Mouse (Mus musculus) urinary bladder, postnatal 14 days (tissue): ENCODE results near the gene Hist1h3c.
"Not testable (repeated sequence)": the region's sequence is repeated elsewhere in the genome, so short reads cannot be mapped to it uniquely, and the experiment has no call there.

Source experiments
- DNase-seq: peaks from one replicate; pipeline ENCODE4 v3.0.0; 2021; ENCODE audit warnings: low spot score

Gene Hist1h3c

DNA sequence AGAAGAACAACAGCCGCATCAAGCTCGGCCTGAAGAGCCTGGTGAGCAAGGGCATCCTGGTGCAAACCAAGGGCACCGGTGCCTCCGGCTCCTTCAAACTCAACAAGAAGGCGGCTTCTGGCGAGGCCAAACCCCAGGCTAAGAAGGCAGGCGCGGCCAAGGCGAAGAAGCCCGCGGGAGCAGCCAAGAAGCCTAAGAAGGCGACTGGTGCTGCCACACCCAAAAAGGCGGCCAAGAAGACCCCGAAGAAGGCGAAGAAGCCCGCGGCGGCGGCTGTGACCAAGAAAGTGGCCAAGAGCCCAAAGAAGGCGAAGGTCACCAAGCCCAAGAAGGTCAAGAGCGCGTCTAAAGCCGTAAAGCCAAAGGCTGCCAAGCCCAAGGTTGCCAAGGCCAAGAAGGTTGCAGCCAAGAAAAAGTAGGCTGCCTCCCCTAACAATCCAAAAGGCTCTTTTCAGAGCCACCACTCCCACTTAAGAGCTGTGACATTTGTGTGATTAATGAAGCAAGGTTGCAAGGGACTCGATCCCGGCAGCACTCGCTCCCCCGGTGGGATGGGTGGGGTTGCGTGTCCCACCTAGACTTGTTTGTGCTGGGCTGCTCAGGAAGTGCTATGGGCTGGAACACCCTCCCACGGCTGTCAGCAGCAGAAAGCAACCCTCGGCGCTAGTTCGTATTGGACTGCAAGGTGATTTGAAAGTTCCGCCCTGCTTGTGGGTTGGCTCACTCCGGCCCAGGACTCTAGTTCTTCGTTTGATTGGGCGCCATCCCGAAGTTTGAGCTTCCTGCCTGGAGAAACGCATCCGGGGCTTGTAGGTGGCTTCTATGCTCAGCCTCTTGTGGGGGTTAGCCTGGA lies 6.1 kb downstream of the Hist1h3c start:
- peak; percentile 94 for DNase-seq

DNA sequence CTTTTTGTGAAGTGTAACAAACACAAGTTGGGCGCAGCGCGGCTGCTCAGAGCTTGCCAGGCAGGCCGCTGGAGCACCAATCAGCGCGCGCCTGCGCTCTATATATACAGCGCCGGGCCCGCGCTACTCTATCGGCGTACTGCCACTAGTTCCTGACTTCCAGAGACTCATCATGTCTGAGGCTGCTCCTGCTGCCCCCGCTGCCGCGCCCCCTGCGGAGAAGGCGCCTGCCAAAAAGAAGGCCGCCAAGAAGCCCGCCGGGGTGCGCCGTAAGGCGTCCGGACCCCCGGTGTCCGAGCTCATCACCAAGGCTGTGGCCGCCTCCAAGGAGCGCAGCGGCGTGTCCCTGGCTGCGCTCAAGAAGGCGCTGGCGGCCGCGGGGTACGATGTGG lies 6.7 kb downstream of the Hist1h3c start, which contains the start of gene Hist1h1c:
TSS of gene Hist1h1c (plus strand) at position 132 of the 392 bp plus-strand sequence.
- DNase-seq = peak; percentile 92

DNA sequence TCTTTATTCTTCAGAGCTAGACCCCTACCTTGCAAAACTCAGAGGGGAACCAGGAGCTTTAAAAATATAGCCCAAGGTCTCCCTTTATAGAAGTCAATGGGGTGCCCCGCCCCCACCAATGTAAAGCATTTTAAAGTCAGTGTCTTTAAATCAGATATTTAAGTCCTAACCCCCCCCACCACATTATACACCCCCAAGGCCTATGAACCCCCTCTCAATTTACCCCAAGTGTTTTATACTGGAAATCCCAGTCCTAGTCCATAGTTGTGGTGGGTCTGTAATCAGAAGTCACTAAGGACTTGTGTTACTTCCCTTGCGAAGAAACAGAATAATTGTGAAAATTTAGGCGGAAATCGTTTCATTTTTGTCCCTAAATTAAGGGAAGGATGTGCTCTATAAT lies 7.4 kb downstream of the Hist1h3c start:
- no peak for DNase-seq

DNA sequence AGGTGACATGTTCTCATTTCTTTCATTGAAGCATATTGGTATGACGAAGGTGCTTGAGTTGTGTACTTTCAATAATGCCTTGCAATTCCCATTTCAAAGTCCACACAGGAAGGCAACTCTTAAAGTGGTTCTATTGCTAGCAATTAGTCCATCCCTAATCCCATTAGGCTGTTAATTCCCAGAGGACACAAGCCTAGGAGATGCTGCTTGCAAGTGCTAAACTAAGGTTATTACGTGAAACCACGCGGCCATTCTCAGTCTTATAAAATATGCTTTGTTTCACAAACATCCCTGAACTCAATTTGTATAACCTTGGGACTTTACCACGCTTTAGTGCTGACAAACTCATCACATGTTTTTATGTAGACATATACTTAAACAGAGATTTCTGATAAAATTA lies 8.3 kb downstream of the Hist1h3c start:
- no peak for DNase-seq

DNA sequence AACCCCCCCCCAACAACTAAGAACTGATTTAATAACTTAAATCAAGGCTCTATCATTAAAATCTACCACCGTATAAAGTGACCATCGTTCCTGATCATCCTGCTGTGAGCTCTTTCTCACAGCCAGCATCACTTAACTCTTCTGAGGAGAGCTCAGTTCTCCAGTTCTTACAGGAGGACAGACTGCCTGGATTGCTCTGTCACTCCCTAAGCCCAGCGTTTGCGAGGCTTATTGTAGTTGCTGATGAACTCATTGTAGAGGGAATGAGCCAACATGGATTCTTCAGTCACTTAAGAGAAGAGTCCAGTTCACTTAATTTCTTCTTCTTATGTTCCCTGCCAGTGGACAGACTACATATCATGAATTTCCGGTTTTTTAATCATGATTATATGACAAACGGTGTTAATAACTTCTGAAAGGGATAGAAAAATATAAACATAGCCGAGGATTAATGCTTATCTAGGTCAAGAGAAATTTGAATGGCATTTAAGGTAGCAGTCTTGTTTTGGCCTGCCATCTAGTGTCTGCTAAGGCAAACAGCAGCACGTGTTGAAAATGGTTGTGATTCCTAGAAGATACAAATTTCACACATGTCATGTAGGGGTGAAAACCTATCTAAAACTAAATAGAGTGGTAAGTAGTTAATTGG lies 13.1 kb downstream of the Hist1h3c start:
- DNase-seq = no peak

DNA sequence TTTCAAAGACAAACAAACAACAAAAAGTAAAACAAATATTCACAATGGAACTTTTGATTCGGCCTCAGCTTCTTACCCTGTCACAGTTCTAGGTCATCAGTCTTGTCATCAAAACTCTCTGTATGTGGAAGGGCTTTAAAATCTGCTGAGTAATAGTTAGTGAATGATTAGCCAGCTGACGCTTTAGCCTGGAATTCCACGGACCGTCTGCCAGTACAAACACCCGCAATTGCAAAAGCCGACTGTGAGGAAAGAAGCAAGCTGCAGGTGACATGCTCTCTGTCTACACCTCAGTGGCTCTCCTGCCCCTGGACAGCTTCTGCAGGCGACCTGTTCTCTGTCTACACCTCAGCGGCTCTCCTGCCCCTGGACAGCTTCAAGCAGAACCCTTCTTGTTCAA lies 14.9 kb downstream of the Hist1h3c start:
- DNase-seq = peak; percentile 39

DNA sequence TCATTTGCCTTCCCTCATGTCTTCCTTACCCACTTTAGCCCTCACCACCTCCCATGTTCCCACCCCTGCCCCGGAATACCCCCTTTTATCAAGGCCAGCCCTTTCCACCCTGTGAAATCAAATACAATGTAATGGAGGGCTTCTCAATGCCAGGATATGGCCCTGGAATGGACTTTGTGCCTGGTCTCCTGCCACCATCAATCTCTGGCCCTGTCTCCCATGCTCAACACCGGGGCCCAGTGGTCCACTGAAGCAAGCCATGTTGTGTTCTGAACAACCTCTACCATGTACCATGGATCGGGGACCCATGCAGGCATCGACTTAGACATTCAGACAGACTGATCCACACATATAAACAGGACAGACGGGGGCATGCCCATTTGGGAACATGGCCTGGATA lies 15.7 kb downstream of the Hist1h3c start:
- no peak for DNase-seq

DNA sequence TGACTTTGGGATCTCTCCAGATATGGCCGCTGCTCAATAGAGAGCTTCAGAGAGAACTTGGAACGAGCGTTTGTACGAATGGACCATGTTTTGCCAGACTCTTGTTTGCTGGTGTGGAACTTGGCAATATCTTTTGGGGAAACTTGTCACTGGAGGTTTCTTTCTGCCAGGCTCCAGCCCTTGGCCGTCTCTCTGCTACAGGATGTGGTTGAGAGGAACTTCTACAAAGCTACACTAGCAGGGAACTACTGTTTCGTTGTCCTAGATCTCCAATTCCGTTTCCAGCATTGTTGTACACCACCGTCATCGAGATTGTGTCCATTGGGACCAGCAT lies 16.2 kb downstream of the Hist1h3c start:
- DNase-seq = no peak

DNA sequence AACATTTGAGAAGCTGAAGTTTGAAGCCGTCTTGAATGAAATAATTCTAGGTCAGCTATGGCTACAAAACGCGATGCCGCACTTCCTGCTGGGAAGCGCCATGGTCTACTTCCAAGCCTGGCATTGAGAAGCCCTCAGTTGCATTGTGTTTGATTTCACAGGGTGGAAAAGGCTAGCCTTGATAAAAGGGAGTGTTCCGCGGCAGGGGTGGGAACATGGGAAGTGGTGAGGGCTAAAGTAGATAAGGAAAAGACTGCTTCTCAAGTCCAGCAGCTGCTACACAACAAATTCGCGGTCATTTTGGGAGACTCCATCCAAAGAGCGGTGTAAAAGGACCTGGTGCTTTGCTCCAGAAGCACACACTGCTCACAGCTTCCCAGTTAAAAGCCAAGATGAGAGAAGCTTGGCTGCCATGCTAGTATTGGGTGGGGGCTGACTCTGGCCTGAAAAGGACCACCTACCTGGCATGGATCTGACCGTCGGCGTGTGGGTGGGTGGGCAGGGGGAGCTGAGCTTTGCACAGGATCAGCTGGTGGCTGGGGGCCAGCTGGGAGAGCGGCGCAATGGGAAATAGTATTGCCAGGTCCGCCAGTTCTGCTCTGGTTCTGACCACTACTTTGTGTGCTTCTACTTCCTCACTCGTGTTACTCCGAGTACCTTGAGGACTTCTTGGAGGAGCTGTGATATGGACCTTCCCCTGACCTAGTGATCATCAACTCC lies 16.8 kb downstream of the Hist1h3c start:
- DNase-seq = no peak

DNA sequence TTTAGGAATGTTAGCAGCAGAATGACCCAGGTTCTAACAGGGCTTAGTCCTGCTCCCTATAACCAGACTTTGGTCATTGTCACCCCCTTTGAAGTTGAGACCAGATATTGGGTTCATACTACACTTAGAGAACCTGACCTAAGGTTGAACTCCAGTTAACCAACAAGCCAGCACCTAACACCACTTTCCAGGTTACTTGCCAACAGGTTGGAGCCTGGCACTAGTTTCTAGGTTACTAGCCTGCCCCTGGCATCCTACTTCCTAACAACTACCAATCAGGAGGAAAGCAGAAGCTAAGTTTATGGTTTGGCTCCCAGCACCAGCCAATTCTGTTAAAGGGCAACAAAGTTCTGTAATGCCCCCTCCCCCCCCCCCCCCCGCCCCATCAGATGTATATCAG lies 20.2 kb downstream of the Hist1h3c start:
- DNase-seq = no peak

DNA sequence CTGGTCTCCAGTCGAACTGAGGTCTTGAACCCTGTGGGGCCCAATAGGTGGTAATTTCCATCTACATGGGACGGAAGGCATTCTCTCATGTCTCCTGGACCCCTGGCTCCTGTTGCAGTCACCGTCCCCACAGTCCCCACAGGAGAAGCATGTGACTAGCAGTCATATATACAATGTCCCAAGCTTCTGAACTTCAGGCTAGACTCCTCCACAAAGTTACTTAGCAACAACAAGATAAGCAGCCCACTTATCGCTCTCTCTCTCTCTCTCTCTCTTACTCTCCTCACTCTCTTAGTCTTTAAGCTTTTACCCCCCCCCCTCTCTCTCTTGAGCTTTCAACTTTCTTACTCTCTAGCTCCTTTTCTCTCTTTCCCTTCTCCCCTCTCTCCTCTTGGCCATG lies 21.2 kb downstream of the Hist1h3c start:
- no peak for DNase-seq

DNA sequence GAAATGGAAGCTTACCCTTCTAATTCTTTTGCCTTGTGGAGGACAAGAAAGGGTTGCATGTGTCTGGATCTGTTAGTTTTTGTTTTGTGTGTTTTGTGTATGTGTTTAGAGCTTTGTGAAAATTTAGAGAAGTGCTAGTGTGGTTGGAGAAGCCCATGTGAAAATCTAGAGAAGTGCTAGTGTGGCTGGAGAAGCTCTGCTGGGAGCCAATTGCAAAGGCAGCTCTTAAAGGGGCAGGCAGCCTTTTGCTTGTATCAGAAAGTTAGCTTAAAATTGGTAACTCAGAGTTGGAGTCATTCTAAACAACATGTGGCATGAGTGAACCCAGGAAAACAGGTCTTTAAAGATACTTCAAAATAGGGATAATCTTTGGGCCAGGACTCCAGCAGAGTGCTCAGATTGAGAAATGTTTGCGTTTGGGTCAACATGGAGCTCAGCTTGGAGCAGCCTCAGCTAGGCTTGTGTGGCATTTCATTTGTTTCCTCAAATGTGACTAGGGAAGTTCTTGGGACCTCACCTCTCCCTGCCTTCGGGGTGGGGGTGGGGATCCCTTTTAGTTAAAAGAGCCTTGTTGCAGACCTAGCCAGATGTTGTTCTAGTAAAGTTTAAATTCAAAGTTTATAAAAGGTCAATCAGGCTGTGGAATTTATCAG lies 27.7 kb downstream of the Hist1h3c start:
- DNase-seq = not testable (repeated sequence)

DNA sequence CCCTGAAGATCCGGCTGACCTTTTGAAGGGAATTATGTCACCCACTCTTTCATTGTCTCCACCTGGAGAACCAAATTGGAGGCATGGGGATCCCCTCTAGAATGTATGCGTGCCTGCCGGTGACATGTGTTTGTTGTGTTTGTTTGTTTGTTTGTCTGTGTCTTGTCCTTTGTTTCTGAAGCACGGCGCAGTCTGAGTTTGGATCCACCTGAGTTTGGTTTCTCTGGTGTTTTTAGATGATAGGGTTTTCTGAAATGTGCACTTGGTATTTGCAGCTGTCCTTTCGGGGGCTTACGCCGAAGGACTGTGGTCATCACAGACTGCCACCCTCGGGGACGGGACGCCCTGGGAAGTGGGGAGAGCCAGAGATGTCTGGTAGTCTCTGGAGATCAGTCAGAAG lies 28.2 kb downstream of the Hist1h3c start:
- no peak for DNase-seq

DNA sequence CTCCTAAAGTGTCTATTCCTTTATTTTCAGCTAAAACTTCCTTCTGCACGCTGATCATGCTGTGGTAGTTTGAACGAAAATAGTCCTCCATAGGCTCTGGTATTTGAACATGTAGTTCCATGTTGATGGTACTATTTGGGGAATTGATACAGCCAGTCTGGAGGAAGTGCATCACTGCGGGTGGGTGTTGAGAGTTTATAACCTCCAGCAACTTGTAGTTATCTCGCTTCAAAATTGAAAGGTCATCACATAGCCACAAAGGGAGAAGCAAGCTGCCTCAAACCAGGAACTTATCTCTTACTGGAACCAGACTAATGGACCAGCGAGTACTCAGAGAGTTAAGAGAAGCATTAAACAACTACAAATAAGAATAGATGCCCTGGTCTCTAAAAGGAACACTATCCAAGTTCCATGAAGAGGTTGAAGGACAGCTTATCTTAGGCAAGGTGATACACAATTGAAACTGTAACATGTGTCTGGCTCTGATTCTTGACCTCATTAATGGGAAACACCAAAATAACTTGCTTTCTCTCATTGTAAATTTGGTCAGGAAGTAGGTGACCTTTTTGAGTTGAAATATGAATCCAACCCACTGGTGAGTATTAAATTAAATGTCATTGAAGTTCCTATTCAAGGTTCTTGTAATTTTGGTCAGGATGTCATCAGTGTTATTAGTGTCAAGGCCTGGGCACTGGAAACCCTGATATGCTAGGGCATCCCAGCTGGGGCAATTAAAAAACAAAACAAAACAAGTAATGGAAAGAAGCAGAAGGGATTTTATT lies 28.9 kb downstream of the Hist1h3c start:
- DNase-seq = no peak

DNA sequence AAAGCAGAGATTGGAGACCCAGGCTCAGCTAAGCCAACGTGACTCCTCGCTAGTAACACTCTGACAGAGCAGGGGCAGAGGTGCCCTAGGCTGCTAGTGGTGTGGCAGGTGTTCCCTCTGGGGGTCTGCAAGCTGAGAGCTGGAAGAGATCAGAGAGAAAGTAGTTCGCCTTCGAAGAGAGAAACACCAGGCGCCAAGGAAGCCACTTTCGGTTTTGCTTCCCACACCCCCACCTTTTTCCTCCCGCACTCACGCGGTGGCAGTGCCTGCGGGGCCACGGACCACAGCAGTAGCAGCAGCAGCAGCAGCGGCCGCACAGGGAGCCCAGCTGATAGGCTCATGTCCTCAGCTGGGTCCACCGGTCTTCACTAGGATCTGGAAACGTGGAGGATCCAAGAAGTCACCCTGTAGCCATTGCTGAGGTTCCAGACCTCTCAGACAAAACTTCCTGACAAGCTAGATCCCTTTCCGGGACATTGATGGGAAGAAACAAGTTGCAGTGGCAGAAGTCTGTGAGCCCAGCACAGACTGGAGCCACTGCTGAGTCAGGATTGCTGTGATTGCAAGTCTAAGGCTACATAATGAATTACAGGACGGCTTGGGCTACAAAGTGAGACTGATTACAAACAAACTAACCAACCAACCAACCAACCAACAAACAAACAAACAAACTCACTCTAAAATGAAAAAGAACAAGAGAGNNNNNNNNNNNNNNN lies 34.9 kb downstream of the Hist1h3c start, which contains the start of gene Hfe:
TSS of gene Hfe (minus strand) at position 481 of the 716 bp plus-strand sequence.
- peak; percentile 37 for DNase-seq

DNA sequence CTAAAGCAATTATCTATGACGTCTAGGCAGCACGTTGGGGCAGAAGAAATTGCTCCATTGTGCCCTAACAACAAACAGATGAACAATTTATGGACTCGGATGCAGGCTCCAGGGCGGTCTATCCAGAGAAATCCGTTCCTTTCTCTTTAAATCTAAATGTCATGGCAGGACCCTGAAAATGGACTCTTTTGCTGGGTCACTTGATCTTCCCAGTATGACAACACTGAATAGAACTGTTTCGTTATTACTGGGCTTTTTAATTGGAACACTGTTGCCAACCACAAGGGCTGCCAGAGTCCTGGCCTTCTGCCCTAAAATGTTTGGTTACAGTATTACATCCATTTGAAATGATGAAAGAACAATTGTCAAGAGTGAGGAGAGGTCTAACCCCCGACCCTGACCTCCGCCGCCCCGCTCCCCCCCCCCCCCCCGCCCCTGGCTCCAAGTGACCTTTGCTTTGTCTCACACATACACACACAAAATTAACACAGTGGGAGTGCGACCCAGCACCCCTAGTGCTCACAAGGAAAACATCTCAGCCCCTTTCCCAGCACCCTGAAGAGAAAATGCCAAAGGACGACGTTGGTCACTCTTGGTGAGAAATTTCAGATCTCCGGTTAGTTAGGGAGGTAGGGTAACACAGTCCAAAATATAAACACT lies 35.6 kb downstream of the Hist1h3c start:
- no peak for DNase-seq

DNA sequence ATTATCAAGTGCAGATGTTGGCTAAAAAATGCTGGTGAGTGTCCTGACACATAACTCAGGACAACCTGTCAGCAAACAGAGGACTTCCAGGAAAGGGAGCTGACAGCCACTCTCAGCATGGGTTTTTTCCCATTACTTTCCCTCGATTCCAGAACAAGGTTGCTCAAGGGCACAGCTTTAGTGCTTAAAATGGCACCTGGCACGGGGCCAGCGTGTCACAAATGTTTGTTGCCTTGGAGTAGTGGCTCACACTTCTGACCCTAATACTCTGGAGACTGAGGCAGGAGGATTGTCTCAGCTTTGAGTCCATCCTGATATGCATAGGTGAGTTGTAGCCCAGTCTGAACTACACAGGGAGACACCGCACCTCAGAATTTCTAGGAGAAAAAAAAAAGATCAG lies 36.7 kb downstream of the Hist1h3c start:
- DNase-seq = no peak

DNA sequence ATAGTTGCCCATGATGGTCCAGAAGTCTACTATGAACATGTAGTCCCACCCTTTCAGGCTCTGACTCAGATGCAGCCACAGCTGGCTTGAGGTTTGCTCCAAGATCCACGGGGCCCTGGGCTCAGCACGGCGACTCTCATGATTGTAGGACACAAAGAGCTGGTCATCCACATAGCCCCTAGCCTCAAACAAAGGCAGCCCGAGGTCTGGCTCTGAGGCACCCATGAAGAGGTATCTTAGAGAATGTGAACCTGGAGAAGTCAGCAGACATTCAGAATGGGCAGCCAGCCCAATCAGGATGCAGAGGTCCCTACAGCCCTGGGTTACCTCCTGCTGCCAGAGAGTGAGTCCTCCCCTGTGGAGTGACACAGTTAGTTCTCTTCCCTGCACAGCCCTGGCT lies 37.4 kb downstream of the Hist1h3c start:
- no peak for DNase-seq

DNA sequence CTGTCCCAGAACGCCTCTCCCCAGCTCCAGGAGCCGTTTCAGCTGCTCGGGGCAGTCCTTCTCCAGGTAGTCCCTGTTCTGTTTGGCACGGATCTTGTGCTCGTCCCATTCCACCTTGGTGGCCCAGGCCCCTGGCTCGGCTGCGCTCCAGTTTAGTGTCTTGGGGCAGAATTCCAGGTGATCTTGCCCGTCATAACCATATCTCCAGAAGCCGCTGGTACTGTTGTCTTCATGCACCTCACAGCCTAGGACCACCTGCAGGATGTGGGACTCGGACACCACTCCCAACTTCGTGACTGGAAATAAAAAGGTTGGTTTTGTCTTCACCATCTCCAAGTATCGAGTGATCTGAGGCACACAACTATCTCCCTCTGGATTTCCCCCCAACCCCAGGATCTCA lies 38.6 kb downstream of the Hist1h3c start:
- DNase-seq = no peak

DNA sequence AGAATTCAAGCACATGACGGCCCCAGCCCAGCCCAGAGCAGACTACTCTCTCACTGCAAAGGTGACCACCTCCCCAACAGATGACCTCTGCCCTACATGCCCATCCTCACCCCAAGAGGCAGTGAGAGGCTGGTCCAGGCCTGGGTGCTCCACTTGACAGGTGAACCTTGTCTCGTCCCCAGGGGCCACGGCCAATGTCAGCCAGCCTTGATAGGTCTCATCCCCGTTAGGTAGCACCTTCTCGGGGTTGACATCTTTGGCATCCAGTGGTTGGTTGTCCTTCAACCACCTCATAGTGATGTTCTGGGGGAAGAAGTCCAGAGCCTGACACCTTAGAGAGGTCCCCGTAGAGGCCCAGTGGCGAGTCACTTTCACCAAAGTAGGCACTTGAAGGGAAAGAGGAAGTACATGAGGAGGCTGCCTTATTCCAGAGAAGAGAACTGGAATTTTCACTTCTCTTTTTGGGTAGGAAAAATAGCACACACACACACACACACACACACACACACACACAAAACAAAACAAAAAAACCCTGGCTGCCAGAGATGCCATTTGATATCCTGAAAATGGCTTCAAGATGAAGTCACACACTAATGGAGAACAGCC lies 39.5 kb downstream of the Hist1h3c start:
- no peak for DNase-seq
